Mouse (Mus musculus): ENCODE data around the gene Kdelc1.

The Kdelc1 gene

DNA sequence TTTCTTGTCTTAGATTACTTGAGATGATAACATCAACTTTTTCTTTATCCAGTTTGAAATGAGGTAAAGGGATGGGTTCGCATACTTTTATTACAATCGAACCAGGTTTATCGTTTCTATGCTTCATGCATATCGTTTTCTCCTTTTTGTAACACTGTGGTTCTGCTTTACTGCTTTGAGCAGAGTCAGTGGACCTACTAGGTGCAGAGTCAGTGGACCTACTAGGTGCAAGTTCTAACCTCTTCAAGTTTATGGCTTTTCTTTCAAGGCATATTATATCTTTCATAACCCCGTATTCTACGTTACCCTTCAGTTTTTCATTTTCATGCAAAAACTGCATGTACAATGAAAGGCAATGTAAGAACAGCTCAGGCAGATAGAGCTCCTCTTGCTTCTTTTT lies 55.2 kb downstream of the Kdelc1 start:
- no peak for DNase-seq (ENCODE audit: low read depth, low spot score)

DNA sequence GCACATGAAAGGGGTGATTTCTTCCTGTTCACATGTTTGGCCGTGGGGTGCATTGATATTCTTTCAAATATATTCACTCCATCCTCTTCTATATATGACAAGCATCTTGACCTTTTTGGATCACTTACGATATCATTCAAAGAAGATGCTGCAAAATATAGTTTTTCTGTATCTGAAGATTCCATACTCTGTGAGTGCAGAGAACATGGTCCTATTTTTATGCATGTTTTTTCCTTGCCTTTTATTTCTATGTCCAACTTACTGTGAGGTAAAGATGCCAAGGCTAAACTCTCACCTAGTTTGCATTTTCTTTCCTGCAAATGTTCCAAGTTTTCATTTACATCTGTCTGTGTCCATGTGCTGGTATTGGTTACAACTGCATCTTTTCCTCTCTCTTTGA lies 56.8 kb downstream of the Kdelc1 start, which contains the start of gene Gm8251:
TSS of gene Gm8251 (minus strand) at position 101 of the 400 bp plus-strand sequence.
- DNase-seq (ENCODE audit: low read depth, low spot score): no peak

DNA sequence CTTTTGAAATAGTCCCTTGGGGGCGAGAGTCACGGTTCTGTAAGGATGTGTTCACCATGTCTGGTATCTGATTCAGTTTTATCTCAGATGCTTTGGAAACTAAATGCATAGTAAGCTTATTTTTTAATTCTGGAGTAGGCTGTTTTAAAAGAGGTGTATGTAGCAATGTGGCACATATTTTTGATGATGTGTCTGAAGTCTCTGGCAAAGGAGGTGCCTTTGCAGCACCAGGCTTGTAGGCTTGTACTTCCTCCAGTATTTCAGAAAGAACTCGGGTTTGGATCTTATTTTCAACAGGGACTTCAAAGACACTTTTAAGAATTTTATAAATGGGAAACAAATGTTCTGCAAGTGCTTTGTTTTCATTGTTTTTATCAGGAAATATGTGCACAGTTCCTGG lies 60.8 kb downstream of the Kdelc1 start:
- no peak for DNase-seq (ENCODE audit: low read depth, low spot score)

Data from embryo, embryonic 11.5 days (tissue).